Mouse (Mus musculus): ENCODE data around the gene Xbp1.
"Not testable (repeated sequence)": the region's sequence is repeated elsewhere in the genome, so short reads cannot be mapped to it uniquely, and the experiment has no call there.

Xbp1 gene

DNA sequence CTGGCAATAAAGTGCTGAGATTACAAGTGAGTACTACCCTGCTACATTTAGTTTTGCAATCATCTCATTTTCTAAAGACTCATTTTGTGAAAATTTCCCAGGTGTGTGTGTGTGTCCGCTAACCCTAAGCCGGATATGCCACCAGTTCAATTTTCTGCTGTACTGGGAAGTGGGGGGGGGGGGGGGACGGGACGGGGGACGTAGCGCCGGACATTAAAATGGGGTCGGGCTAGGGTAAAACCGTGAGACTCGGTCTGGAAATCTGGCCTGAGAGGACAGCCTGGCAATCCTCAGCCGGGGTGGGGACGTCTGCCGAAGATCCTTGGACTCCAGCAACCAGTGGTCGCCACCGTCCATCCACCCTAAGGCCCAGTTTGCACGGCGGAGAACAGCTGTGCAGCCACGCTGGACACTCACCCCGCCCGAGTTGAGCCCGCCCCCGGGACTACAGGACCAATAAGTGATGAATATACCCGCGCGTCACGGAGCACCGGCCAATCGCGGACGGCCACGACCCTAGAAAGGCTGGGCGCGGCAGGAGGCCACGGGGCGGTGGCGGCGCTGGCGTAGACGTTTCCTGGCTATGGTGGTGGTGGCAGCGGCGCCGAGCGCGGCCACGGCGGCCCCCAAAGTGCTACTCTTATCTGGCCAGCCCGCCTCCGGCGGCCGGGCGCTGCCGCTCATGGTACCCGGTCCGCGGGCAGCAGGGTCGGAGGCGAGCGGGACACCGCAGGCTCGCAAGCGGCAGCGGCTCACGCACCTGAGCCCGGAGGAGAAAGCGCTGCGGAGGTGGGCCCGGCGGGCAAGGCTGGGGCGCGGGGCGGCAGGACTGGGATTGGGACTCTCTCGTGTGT lies at the start of gene Xbp1:
Gene Xbp1, plus strand, starts transcription at position 248 of the 854 bp plus-strand sequence.
- DNase-seq (ENCODE audit: extremely low read depth, low read depth): peak; percentile 69

DNA sequence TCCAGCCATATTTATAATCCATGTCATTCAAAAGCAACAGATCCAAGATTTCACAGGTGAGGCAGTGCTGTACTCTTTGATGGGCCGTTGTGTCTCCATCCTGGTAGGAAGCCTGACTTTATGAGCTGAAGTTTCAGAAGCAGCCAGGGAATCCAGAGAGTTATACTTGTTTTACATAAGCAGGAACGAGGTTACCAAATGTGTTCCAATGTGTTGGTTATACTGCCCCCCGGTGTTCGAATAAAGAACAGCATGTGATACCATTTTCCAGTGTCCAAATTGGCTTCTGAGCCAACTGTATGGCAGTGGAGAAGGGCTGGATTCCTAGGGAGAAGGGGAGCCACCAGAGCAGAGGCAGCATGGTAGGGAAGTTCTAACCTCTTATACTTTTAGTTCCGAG lies 46.3 kb upstream of the Xbp1 start:
- DNase-seq (ENCODE audit: extremely low read depth, low read depth): peak; percentile 50

- not testable (repeated sequence) for DNase-seq (ENCODE audit: extremely low read depth, low read depth)
Observed at GRCm38 (mm10) chr11:5475556-5476118, 44.8 kb upstream of the Xbp1 start.

DNA sequence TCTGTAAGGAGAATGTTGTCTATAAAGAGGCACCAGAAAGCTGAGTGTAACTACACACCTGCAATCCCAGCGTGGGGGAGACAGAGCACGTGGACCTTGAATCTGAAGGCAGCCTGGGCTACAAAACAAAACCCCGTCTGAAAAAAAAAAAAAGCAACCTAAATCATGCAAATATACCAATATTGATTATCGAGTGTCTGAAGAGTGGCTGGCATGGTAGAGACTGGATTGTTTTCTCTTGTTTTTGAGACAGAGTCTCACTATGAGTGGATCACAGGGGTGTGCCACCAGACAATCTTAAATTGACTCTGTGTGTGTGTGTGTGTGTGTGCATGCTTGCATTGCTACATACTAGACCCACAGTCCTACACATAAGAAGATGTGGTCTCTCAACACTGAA lies 43.7 kb upstream of the Xbp1 start:
- DNase-seq (ENCODE audit: extremely low read depth, low read depth): no peak

DNA sequence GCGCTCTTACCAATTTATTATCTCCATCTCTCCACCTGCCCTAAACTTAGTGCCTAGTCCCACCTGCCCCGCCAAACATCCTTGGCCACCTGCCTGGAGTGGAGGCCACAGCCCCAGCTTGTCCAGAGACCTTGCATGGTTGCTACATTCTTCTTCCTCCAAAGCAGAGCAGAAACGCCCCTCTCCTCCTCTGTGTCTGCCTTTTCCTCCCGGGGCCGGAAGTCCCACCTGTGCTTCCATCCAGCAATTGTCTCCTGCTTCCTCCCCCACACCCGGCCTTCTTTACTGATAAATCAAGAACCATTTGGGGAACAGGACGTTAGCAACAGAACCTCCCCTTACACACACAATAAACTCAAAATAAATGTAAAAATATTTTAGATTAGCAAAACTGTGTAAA lies 42.3 kb upstream of the Xbp1 start:
- no peak for DNase-seq (ENCODE audit: extremely low read depth, low read depth)

- DNase-seq (ENCODE audit: extremely low read depth, low read depth): no peak
Observed at GRCm38 (mm10) chr11:5478831-5479230, 41.6 kb upstream of the Xbp1 start.

GRCm38 (mm10) chr11:5482581-5482980 lies 37.9 kb upstream of the Xbp1 start:
- DNase-seq (ENCODE audit: extremely low read depth, low read depth): no peak

GRCm38 (mm10) chr11:5485193-5486011 lies 35.1 kb upstream of the Xbp1 start:
- peak; percentile 84 for DNase-seq (ENCODE audit: extremely low read depth, low read depth)

DNA sequence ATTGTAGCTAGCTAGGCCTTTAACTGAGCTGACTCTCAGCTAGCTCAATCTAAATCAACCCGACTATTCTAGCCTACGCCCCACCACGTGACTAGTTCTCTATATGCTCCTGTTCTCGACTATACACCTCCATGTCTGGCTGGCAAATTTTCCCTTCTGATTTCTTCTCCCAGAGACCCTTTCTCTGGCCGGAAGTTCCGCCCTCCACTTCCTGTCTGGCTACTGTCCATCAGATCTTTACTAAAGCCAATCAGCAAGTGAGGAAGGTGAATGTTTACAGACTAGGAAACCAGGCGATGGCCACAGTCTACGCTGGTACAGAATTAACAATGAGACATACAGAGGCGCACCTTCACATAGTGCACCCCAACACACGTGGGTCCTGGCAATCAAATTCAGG lies 31.0 kb upstream of the Xbp1 start:
- DNase-seq (ENCODE audit: extremely low read depth, low read depth): not testable (repeated sequence)

- DNase-seq (ENCODE audit: extremely low read depth, low read depth): no peak
Observed at GRCm38 (mm10) chr11:5490989-5491656, 29.3 kb upstream of the Xbp1 start.

- DNase-seq (ENCODE audit: extremely low read depth, low read depth): no peak
Observed at GRCm38 (mm10) chr11:5491912-5492311, 28.5 kb upstream of the Xbp1 start.

DNA sequence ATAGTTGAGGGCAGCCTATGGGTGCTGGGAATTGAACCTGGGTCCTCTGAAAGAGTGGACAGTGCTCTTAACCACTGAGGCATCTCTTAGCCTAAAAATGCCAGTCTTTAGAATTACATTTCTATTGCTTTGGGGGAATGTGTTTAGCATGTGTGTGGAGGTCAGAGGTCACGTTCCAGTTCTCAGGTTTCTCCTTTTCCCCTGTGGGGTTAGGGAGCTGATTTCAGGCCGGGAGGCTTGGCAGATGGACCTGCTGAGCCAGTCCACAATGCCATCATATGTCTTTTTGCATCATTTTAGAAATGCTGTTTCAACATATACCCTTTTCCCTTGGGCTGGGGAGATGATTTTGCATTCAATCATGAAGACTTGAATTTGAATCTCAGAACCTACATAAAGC lies 26.6 kb upstream of the Xbp1 start:
- no peak for DNase-seq (ENCODE audit: extremely low read depth, low read depth)

- DNase-seq (ENCODE audit: extremely low read depth, low read depth): no peak
Observed at GRCm38 (mm10) chr11:5495286-5495832, 25.1 kb upstream of the Xbp1 start.

DNA sequence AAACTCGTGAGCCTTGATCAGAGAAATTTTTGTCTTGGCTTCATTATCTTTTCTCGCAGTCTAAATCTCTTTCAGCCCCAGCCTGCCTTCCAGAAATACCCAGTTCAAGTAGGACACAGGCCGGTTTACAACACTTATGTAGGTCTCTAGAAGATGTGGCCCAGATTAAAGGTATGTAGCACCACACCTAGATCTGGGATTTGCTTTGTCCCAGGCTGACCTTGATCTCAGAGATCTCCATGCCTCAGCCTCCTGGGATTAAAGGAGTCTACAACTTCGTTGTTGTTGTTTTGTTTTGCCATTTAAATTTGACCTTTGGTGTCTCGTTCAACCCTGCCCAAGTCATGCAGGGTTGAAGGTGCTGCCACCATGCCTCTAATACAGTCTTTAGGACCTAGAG lies 24.6 kb upstream of the Xbp1 start:
- no peak for DNase-seq (ENCODE audit: extremely low read depth, low read depth)

GRCm38 (mm10) chr11:5496559-5497248 lies 23.8 kb upstream of the Xbp1 start:
- DNase-seq (ENCODE audit: extremely low read depth, low read depth): no peak

- DNase-seq (ENCODE audit: extremely low read depth, low read depth): no peak
Observed at GRCm38 (mm10) chr11:5498422-5498821, 22.0 kb upstream of the Xbp1 start.

DNA sequence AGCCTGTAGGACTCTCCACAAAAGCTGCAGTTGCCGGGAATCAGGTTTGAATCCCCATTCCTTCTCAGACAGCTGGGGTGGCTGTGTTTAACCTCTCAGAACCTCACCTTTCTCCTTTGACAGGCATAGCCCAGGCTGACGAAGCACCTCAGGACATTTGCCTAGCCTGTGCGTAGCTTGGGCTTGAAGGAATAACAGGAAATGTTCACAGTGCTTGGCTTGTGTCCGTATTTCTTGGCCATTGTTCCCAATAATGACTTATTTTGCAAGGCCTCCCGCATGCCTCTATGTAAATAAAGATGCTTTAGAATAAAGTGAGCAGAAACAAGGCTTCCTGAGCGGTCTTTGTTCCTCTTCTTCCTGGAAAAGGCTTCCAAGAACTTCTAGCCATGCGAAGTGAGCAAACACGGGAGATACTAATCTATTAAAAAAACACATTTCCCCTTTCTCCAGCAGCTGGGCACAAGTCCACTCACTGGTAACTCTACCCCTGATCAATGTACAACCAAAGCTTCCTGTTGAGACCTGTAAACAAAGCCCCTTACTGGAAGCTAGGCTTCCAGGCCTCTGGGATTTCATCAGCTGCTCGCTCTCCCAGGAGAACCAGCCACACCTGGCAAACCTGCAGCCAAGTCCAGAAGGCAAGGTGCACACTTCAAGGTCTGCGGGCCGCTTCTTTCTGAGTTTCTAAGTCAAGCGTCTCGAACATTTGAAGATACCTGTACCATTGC lies 21.4 kb upstream of the Xbp1 start:
- DNase-seq (ENCODE audit: extremely low read depth, low read depth): no peak

- DNase-seq (ENCODE audit: extremely low read depth, low read depth): no peak
Observed at GRCm38 (mm10) chr11:5499961-5500644, 20.4 kb upstream of the Xbp1 start.
